Mouse (Mus musculus) common myeloid progenitor, adult 5-6 weeks (primary cell): ENCODE measurements around the gene Itga3. TPM values are rescaled to one million over a fixed set of nuclear protein-coding genes. Genes with fewer than 3 reads are reported as not detected.

Source experiments
- total RNA-seq: library from RNA; stranded (forward); fragments of 200-1000, 187-1606 nt; gene quantifications from 2 replicates; pipeline ENCODE4 v1.2.3, GENCODE M21; 2017

Gene Itga3
- total RNA-seq, 1 experiment from 2014 or later: 0.05 TPM

Other genes with a start within 250 kb of the Itga3 start
- not detected in 2 replicates for gene Col1a1, start 140.6 kb downstream of the Itga3 start, total RNA-seq
- gene Hils1, start 109.2 kb downstream of the Itga3 start, total RNA-seq: not detected in 2 replicates
- gene Sgca, start 100.5 kb downstream of the Itga3 start, total RNA-seq: not detected in 2 replicates
- 145 and 164 TPM in 2 replicates for gene Ppp1r9b, start 85.8 kb downstream of the Itga3 start, total RNA-seq
- gene Samd14, start 66.9 kb downstream of the Itga3 start, total RNA-seq: 15.5 and 16.6 TPM in 2 replicates
- 1.7 and 3.7 TPM in 2 replicates for gene Pdk2, start 35.4 kb downstream of the Itga3 start, total RNA-seq
- gene Dlx3, start 43.3 kb upstream of the Itga3 start, total RNA-seq: not detected in 2 replicates
- gene Dlx4, start 69.5 kb upstream of the Itga3 start, total RNA-seq: not detected in 2 replicates
- not detected in 2 replicates for gene Tac4, start 184.7 kb upstream of the Itga3 start, total RNA-seq
- 80.1 and 82.4 TPM in 2 replicates for gene Kat7, start 233.4 kb upstream of the Itga3 start, total RNA-seq